Mouse (Mus musculus) spleen, adult 2 months (tissue): ENCODE data around the gene Galr3.

Source experiments
- CTCF ChIP-seq: fragments of 200-500 bp; IDR thresholded peaks from 2 replicates; pipeline ENCODE4 v1.5.1; 2011; ENCODE audit warnings: mild to moderate bottlenecking, inconsistent platforms; ENCODE audit not compliant: insufficient read depth, insufficient read length, insufficient replicate concordance; ENCODE audit errors: extremely low read depth
- POLR2A ChIP-seq: fragments of 200-500 bp; IDR thresholded peaks from 2 replicates; pipeline ENCODE4 v1.6.1; 2011; ENCODE audit warnings: low read depth, low read length, inconsistent platforms

DNA sequence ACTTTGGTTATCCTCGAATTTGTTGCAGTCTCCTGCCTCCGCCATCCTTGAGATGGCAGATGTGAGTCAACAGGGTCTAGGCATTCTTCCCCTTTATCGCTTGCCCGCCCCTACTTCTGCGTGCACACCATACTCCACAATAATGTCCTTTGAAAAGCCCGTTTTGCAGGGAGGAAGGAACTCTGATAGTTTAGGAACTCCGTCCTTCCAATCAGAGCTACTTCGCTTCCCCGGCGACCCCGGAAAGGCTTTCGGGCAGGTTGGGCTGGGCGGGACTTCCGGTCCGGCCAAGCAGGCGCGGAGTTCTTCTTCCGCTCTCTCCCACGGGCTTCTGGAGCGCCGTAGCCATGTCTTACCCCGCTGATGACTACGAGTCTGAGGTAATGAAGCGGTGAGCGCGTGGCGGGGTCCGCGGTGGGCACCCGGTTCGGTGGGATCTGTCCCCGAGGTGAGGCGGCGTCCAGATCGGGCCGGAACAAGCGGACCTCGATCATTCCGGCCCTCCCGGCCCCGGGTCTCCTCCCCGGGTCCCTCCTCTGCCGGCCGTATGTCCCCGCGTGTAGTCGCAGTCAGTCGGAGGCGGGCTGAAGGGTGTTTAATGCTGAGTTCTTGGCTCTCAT lies 33.3 kb downstream of the Galr3 start, which contains the start of gene Eif3l:
- peak; percentile 7; the same call in 1 of the 2 replicates for TF ChIP-seq POLR2A
- no peak for TF ChIP-seq CTCF
